Mouse (Mus musculus) midbrain, postnatal 0 days (tissue): ENCODE measurements at regions not wholly inside any gene's neighbourhood (a gene's known extent, or its start where the extent isn't known, plus 50 kb on each side); places are given as distances from the start of the nearest gene placed in this dataset.

Experiments
- ATAC-seq: fragments of 200-750 bp; cut with Nextera tagmentation; 2 replicates; pipeline ENCODE4 v1.8.0; 2017; ENCODE audit warnings: moderate number of reproducible peaks, mild to moderate bottlenecking, moderate TSS enrichment, moderate library complexity; ENCODE audit not compliant: low FRiP score
- DNase-seq: peaks from one replicate; pipeline ENCODE4 v3.0.0-alpha.2; 2015; ENCODE audit warnings: low spot score
- H3K27ac ChIP-seq: fragments of 300-500 bp; sonication (generic); 2 replicates; pipeline ENCODE4 v1.5.1; 2014; ENCODE audit warnings: low read depth, mild to moderate bottlenecking, low read length, mixed read lengths
- H3K27me3 ChIP-seq: fragments of 300-500 bp; sonication (generic); 2 replicates; pipeline ENCODE4 v1.6.1; 2014; ENCODE audit warnings: low read length, control low read depth, mixed read lengths; ENCODE audit not compliant: insufficient read depth
- H3K36me3 ChIP-seq: fragments of 300-500 bp; sonication (generic); 2 replicates; pipeline ENCODE4 v1.6.1; 2014; ENCODE audit warnings: low read length, control low read depth, mixed read lengths; ENCODE audit not compliant: insufficient read depth
- H3K4me1 ChIP-seq: fragments of 300-500 bp; sonication (generic); 2 replicates; pipeline ENCODE4 v1.6.1; 2014; ENCODE audit warnings: mild to moderate bottlenecking, control low read depth, antibody characterized with exemption, low read length, mixed read lengths; ENCODE audit not compliant: insufficient read depth
- H3K4me2 ChIP-seq: fragments of 300-500 bp; sonication (generic); 2 replicates; pipeline ENCODE4 v1.6.1; 2014; ENCODE audit warnings: low read depth, mild to moderate bottlenecking, low read length, mixed read lengths; ENCODE audit not compliant: poor library complexity, severe bottlenecking
- H3K4me3 ChIP-seq: fragments of 300-500 bp; sonication (generic); 2 replicates; pipeline ENCODE4 v1.5.1; 2014; ENCODE audit warnings: low read depth, mild to moderate bottlenecking, low read length, moderate library complexity
- H3K9ac ChIP-seq: fragments of 300-500 bp; sonication (generic); replicated peaks from 2 replicates; pipeline ENCODE4 v1.6.1; 2014; ENCODE audit warnings: mild to moderate bottlenecking, low read length, moderate library complexity, mixed read lengths; ENCODE audit not compliant: poor library complexity, severe bottlenecking
- H3K9me3 ChIP-seq: fragments of 300-500 bp; sonication (generic); 2 replicates; pipeline ENCODE4 v1.6.1; 2016; ENCODE audit warnings: low read length, control low read depth
- CTCF ChIP-seq: IDR thresholded peaks from 2 replicates; pipeline ENCODE4 v1.5.1; 2016; ENCODE audit warnings: antibody characterized with exemption, mild to moderate bottlenecking
- WGBS: fragments of 180-500 bp; shearing (Covaris S2); extraction: QIAGEN DNeasy Blood & Tissue Kit; methylation state at CpG from one replicate; pipeline ENCODE4 v1.1.7; 2014; 5-methylcytosine and 5-hydroxymethylcytosine counted together

DNA sequence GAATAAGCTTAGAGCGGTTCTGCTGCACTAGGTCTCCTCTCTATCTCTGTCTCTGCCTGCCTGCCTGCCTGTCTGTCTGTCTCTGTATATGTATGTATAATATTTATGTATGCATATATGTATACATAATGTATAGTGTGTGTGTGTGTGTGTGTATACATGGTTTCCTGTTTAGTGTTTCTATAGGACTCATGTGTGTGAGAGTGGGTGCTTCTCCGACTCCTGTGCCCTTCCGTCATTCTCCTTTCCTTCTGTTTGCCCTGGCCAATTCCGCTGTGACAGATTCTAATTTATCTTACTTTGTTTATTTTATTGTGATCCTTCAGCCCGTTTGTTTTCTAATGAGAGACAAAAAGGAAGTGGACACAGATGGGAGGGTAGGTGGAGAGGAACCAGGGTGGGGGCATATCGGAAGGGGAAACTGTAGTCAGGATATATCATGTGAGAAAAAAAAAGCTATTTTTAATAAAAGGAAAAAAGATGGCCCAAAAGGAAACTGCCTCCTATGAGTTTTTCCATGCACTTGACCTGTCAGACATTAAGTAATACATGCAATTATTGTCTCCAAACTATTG is 85.0 kb upstream of the Ednrb start:
- WGBS: 89% methylated on average over 6 of the region's 6 CpGs
- ATAC-seq: no peak
- Histone ChIP-seq H3K9ac (no peak overlapping the region), H3K27ac (no peak overlapping the region), H3K36me3 (no peaks in the 10 kb centered on the region), H3K4me2 (no peak overlapping the region), H3K9me3 (no peaks in the 10 kb centered on the region), H3K4me3 (no peak overlapping the region), H3K27me3 (no peaks in the 10 kb centered on the region), H3K4me1 (no peaks in the 10 kb centered on the region)
- TF ChIP-seq CTCF: no peak
- no peak for DNase-seq

GRCm38 (mm10) chr14:103920169-103920568 is 76.0 kb upstream of the Ednrb start:
- Histone ChIP-seq H3K4me1 (no peaks in the 10 kb centered on the region), H3K9me3 (no peaks in the 10 kb centered on the region), H3K27ac (no peak overlapping the region), H3K4me2 (no peak overlapping the region), H3K9ac (no peak overlapping the region), H3K27me3 (no peaks in the 10 kb centered on the region), H3K36me3 (no peaks in the 10 kb centered on the region), H3K4me3 (no peak overlapping the region)
- 73% methylated on average over 5 of the region's 5 CpGs for WGBS
- DNase-seq (no peak), ATAC-seq (no peak)
- TF ChIP-seq CTCF: no peak

DNA sequence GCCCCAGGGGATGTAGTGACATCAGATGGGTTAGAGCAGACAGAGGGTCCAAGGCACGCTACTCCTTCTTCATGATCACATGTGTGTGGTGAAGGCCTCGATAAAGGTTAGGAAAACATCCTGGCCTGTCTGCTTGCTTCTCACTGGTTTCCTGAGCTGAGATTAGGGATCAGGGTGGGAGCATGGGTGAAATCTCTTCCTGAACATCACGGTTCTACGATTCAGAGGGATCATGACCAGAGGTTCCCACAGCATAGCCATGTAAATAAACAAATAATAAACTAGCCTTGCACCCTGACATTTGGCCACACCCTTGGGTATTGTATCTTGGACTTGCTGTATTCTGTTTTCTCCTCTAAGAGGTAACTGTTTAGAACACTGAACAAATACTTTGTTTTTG is 75.2 kb upstream of the Ednrb start:
- Histone ChIP-seq H3K36me3 (no peaks in the 10 kb centered on the region), H3K4me1 (no peaks in the 10 kb centered on the region), H3K27me3 (no peaks in the 10 kb centered on the region), H3K4me3 (no peak overlapping the region), H3K9me3 (no peaks in the 10 kb centered on the region), H3K27ac (no peak overlapping the region), H3K4me2 (no peak overlapping the region), H3K9ac (no peak overlapping the region)
- WGBS: 83% methylated on average over 4 of the region's 4 CpGs
- no peak for TF ChIP-seq CTCF
- ATAC-seq (no peak), DNase-seq (no peak)

- no peaks in the 10 kb centered on the region for H3K27me3 ChIP-seq
- H3K4me1 ChIP-seq: no peaks in the 10 kb centered on the region
- H3K36me3 ChIP-seq: no peaks in the 10 kb centered on the region
- TF ChIP-seq CTCF: no peak
- no peaks in the 10 kb centered on the region for H3K9me3 ChIP-seq
- no peak for ATAC-seq
- no peak overlapping the region for H3K4me2 ChIP-seq
- no peak overlapping the region for H3K4me3 ChIP-seq
- DNase-seq: no peak
- H3K9ac ChIP-seq: no peak overlapping the region
- WGBS: 95% methylated on average over 4 of the region's 4 CpGs
- no peak overlapping the region for H3K27ac ChIP-seq
These were observed 69.3 kb upstream of the Ednrb start for GRCm38 (mm10) chr14:103913453-103913852.

- WGBS: 68% methylated on average over 4 of the region's 4 CpGs
- no peaks in the 10 kb centered on the region for H3K9me3 ChIP-seq
- ATAC-seq: no peak
- H3K27ac ChIP-seq: 0 out of 2 replicates have a peak overlapping the region, but pooled peaks have one; percentile 13
- H3K27me3 ChIP-seq: no peaks in the 10 kb centered on the region
- H3K4me1 ChIP-seq: no peaks in the 10 kb centered on the region
- H3K4me3 ChIP-seq: no peak overlapping the region
- H3K9ac ChIP-seq: no peak overlapping the region
- no peak overlapping the region for H3K4me2 ChIP-seq
- no peaks in the 10 kb centered on the region for H3K36me3 ChIP-seq
- no peak for TF ChIP-seq CTCF
- DNase-seq: no peak
These were observed 67.5 kb upstream of the Ednrb start for GRCm38 (mm10) chr14:103911707-103912106.

- Histone ChIP-seq H3K27me3 (no peaks in the 10 kb centered on the region), H3K4me1 (no peaks in the 10 kb centered on the region), H3K9me3 (no peaks in the 10 kb centered on the region), H3K27ac (no peak overlapping the region), H3K4me3 (no peak overlapping the region), H3K36me3 (no peaks in the 10 kb centered on the region), H3K4me2 (no peak overlapping the region), H3K9ac (no peak overlapping the region)
- ATAC-seq (peak; percentile 81), DNase-seq (peak; percentile 65)
- TF ChIP-seq CTCF: no peak
- WGBS: 67% methylated on average over 1 of the region's 1 CpGs
These were observed 67.1 kb upstream of the Ednrb start for GRCm38 (mm10) chr14:103911280-103911679.
